Mouse (Mus musculus) hindbrain, embryonic 12.5 days (tissue): ENCODE measurements at regions not wholly inside any gene's neighbourhood (a gene's known extent, or its start where the extent isn't known, plus 50 kb on each side); places are given as distances from the start of the nearest gene placed in this dataset.

Experiments
- ATAC-seq: fragments of 200-750 bp; cut with Nextera tagmentation; 2 replicates; pipeline ENCODE4 v1.8.0; 2017; ENCODE audit warnings: moderate TSS enrichment; ENCODE audit not compliant: low FRiP score
- H3K27ac ChIP-seq: fragments of 300-500 bp; sonication (generic); 2 replicates; pipeline ENCODE4 v1.5.1; 2016; ENCODE audit warnings: mild to moderate bottlenecking
- H3K27me3 ChIP-seq: fragments of 300-500 bp; sonication (generic); 2 replicates; pipeline ENCODE4 v1.6.1; 2016; ENCODE audit warnings: mild to moderate bottlenecking
- H3K36me3 ChIP-seq: fragments of 300-500 bp; sonication (generic); 2 replicates; pipeline ENCODE4 v1.6.1; 2016; ENCODE audit warnings: mild to moderate bottlenecking
- H3K4me1 ChIP-seq: fragments of 300-500 bp; sonication (generic); 2 replicates; pipeline ENCODE4 v1.6.1; 2016
- H3K4me2 ChIP-seq: fragments of 300-500 bp; sonication (generic); replicated peaks from 2 replicates; pipeline ENCODE4 v1.6.1; 2016; ENCODE audit warnings: mild to moderate bottlenecking
- H3K4me3 ChIP-seq: fragments of 300-500 bp; sonication (generic); 2 replicates; pipeline ENCODE4 v1.5.1; 2016; ENCODE audit warnings: mild to moderate bottlenecking
- H3K9ac ChIP-seq: fragments of 300-500 bp; sonication (generic); 2 replicates; pipeline ENCODE4 v1.6.1; 2016; ENCODE audit warnings: mild to moderate bottlenecking, moderate library complexity
- H3K9me3 ChIP-seq: fragments of 300-500 bp; sonication (generic); replicated peaks from 2 replicates; pipeline ENCODE4 v1.6.1; 2016; ENCODE audit warnings: mild to moderate bottlenecking
- WGBS: fragments of 180-500 bp; shearing (Covaris S2); methylation state at CpG from one replicate; pipeline ENCODE4 v1.1.7; 2016; 5-methylcytosine and 5-hydroxymethylcytosine counted together

DNA sequence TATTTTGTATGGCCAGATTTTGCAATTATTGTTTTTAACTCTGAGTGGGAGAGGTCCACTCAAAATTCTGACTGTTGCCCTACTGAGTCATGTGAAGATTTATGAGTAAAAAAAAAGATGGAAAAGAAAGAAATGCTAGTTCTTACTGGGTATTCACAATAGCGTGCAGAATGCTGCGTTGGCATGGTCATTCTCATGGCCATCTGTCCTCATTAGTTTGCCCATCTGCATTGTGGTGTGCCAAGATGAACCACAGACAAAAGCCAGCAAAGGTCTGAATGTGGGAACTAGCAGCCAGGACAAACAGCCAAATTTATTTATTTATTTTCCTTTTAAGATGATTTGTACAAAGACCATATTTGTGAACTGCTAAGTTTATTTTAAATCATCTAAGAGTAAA is 289.0 kb downstream of the Pla2g4a start:
- no peaks in the 10 kb centered on the region for H3K9me3 ChIP-seq
- 78% methylated on average over 2 of the region's 2 CpGs for WGBS
- no peaks in the 10 kb centered on the region for H3K36me3 ChIP-seq
- H3K4me3 ChIP-seq, result no peak overlapping the region
- no peak overlapping the region for H3K9ac ChIP-seq
- no peaks in the 10 kb centered on the region for H3K4me1 ChIP-seq
- H3K27ac ChIP-seq, result no peak overlapping the region
- no peak overlapping the region for H3K4me2 ChIP-seq
- no peak for ATAC-seq
- no peaks in the 10 kb centered on the region for H3K27me3 ChIP-seq

- H3K27ac ChIP-seq, result no peak overlapping the region
- 61% methylated on average over 3 of the region's 3 CpGs for WGBS
- no peak overlapping the region for H3K4me2 ChIP-seq
- H3K9me3 ChIP-seq, result no peaks in the 10 kb centered on the region
- no peak overlapping the region for H3K4me3 ChIP-seq
- H3K4me1 ChIP-seq, result no peaks in the 10 kb centered on the region
- ATAC-seq, result no peak
- no peak overlapping the region for H3K9ac ChIP-seq
- H3K36me3 ChIP-seq, result no peaks in the 10 kb centered on the region
- no peaks in the 10 kb centered on the region for H3K27me3 ChIP-seq
Observed at GRCm38 (mm10) chr1:149671091-149671490, 290.0 kb downstream of the Pla2g4a start.
